Comparison of ENCODE assay signal across 20 mouse cellular contexts in the genomic region with DNA sequence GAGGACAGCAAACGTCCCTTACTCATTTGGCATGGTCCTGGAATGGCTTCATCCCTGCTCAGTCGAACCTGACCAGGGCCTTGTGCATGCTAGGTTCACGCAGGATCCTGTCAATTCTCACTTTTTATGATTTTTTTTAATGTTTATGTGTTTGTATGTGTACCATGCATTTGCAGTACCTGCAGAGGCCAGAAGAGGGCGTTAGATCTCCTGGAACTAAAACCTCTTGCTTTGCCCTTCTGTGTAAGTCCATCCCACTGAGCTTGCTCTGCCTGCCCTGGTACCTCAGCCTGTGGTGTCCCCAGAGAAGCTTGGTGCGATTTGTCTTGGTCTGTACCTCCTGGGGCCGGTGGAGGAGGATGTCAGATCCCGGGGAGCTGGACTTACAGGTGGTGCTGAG.
A peak's percentile ranks its signal among the peaks of the same experiment; 100 is the strongest.
DNase-seq lines count a peak whose midpoint lies in the region; ATAC-seq and TF ChIP-seq lines count a peak whose summit lies in the region.
"Had no signal": no experiment of that assay in that cellular context is flagged by ENCODE, and none has a peak within 500 bp of the region (broad histone marks: within the 10 kb centered on the region; RNA-seq: fewer than 3 reads in every experiment).

No protein-coding gene starts in this region.

- TF ChIP-seq POLR2A in MEL (IDR thresholded peaks at IDR 0.05; ENCODE audit: control insufficient read depth in 1 of 2, insufficient read depth in 1 of 2, low read depth in 1 of 2, low read length in 2 of 2, poor library complexity in 1 of 2): no peak

- peak; percentile 2; the same call in 1 of the 2 replicates for TF ChIP-seq CTCF in gastrocnemius, adult 2 months (IDR thresholded peaks at IDR 0.05)
- TF ChIP-seq CTCF in liver, embryonic 14.5 days (IDR thresholded peaks at IDR 0.05; ENCODE audit: low read depth): peak; percentile 55
- TF ChIP-seq CTCF in MEL (IDR thresholded peaks at IDR 0.05 in 2 of 3, conservative IDR thresholded peaks at IDR 0.05 in 1 of 3; ENCODE audit: control insufficient read depth in 1 of 3, insufficient read depth in 1 of 3, low read depth in 2 of 3, low read length in 3 of 3, poor library complexity in 1 of 3, severe bottlenecking in 1 of 3): peak in 2 of 3 experiments; percentile 12 to 46; a peak in 3 of 6 replicates
- TF ChIP-seq CTCF in stomach, postnatal 0 days (IDR thresholded peaks at IDR 0.05; ENCODE audit: low read depth): peak; percentile 6; the same call in 1 of the 2 replicates

- WGBS in liver, embryonic 14.5 days (ENCODE audit: insufficient replicate concordance): 78% methylated on average over 7 of the region's 7 CpGs
- 79% methylated on average over 7 of the region's 7 CpGs for WGBS in stomach, postnatal 0 days

- no peaks in the 10 kb centered on the region for H3K27me3 ChIP-seq in liver, embryonic 14.5 days (ENCODE audit: control insufficient read depth, insufficient read depth, low read length)
- no peaks in the 10 kb centered on the region for H3K27me3 ChIP-seq in MEL (ENCODE audit: control insufficient read depth in 1 of 2, insufficient read depth in 2 of 2, low read length in 2 of 2)
- no peaks in the 10 kb centered on the region for H3K27me3 ChIP-seq in stomach, postnatal 0 days (ENCODE audit: control insufficient read depth, insufficient read depth, low read length)
- H3K27me3 ChIP-seq: kidney, embryonic 15.5 days; liver, embryonic 12.5 days; lung, embryonic 15.5 days had no signal

- H3K4me1 ChIP-seq in liver, embryonic 14.5 days (replicated peaks; ENCODE audit: control insufficient read depth in 2 of 2, insufficient read depth in 2 of 2, low read length in 1 of 2): peaks cover 10 to 29% of the 10 kb centered on the region in 2 experiments
- peaks cover 0 to 3% of the 10 kb centered on the region in 2 experiments; a peak in 1 of 4 replicates for H3K4me1 ChIP-seq in MEL (ENCODE audit: control insufficient read depth in 1 of 2, insufficient read depth in 2 of 2, low read length in 2 of 2)
- H3K4me1 ChIP-seq in stomach, postnatal 0 days (replicated peaks; ENCODE audit: control insufficient read depth, insufficient read depth): no peaks in the 10 kb centered on the region
- H3K4me1 ChIP-seq: forebrain, embryonic 10.5 days; heart, embryonic 10.5 days; kidney, embryonic 15.5 days; lung, embryonic 15.5 days; midbrain, embryonic 10.5 days had no signal

- H3K9me3 ChIP-seq in liver, embryonic 14.5 days (ENCODE audit: control insufficient read depth, low read length): peaks cover 2% of the 10 kb centered on the region; the same call in 1 of the 2 replicates
- no peaks in the 10 kb centered on the region for H3K9me3 ChIP-seq in MEL (replicated peaks; ENCODE audit: insufficient read depth, low read length)
- no peaks in the 10 kb centered on the region for H3K9me3 ChIP-seq in stomach, postnatal 0 days (ENCODE audit: control insufficient read depth, low read length)
- H3K9me3 ChIP-seq: heart, embryonic 10.5 days; kidney, embryonic 15.5 days; lung, embryonic 15.5 days had no signal

- intact Hi-C loops in gastrocnemius, adult 2 months (cut with DNase I): no loop called here

- no peaks in the 10 kb centered on the region for H3K79me2 ChIP-seq in MEL (ENCODE audit: control insufficient read depth, insufficient read depth, low read length, poor library complexity)

- peaks cover 98% of the 10 kb centered on the region for H3K36me3 ChIP-seq in liver, embryonic 14.5 days (replicated peaks; ENCODE audit: control insufficient read depth, insufficient read depth, low read depth)
- H3K36me3 ChIP-seq in MEL (ENCODE audit: control insufficient read depth in 1 of 2, insufficient read depth in 2 of 2, low read length in 2 of 2): peaks cover 3 to 21% of the 10 kb centered on the region in 2 experiments; a peak in 3 of 4 replicates
- peaks cover 13% of the 10 kb centered on the region for H3K36me3 ChIP-seq in stomach, postnatal 0 days (ENCODE audit: control insufficient read depth, insufficient read depth, low read length)

- H3K4me2 ChIP-seq in liver, embryonic 14.5 days (ENCODE audit: low read depth): no peak overlapping the region
- no peak overlapping the region for H3K4me2 ChIP-seq in stomach, postnatal 0 days (replicated peaks; ENCODE audit: low read depth)
- H3K4me2 ChIP-seq: kidney, embryonic 15.5 days; lung, embryonic 15.5 days had no signal

- H3K9ac ChIP-seq in liver, embryonic 14.5 days (replicated peaks): no peak overlapping the region
- no peak overlapping the region for H3K9ac ChIP-seq in MEL (ENCODE audit: control insufficient read depth, low read depth, low read length, poor library complexity, severe bottlenecking)
- no peak overlapping the region for H3K9ac ChIP-seq in stomach, postnatal 0 days (ENCODE audit: low read length)
- H3K9ac ChIP-seq: kidney, embryonic 15.5 days; liver, embryonic 12.5 days; lung, embryonic 15.5 days had no signal

- DNase-seq in gastrocnemius, adult 2 months: no peak
- no peak for DNase-seq in gastrocnemius, postnatal 10 days
- DNase-seq in liver, embryonic 14.5 days (ENCODE audit: low read depth in 3 of 3, low spot score in 3 of 3): no peak
- DNase-seq in liver (no peak), MEL (ENCODE audit: low read depth, low spot score) (no peak)
- DNase-seq in stomach, postnatal 0 days (ENCODE audit: low spot score): no peak
- no peak for DNase-seq in adrenal gland, postnatal 25 days
- DNase-seq: adrenal gland, postnatal 14 days; cerebellum, adult 11 months; cerebellum, postnatal 10 days; kidney, adult 11 months; kidney, postnatal 4 days; thymus, postnatal 36 days had no signal

- no peak for TF ChIP-seq EP300 in liver, embryonic 14.5 days (IDR thresholded peaks at IDR 0.05; ENCODE audit: low read depth)
- TF ChIP-seq EP300 in MEL (IDR thresholded peaks at IDR 0.05; ENCODE audit: low read depth in 1 of 2, low read length in 2 of 2): no peak
- no peak for TF ChIP-seq EP300 in stomach, postnatal 0 days (optimal IDR thresholded peaks at IDR 0.05)

- no peak overlapping the region for H3K27ac ChIP-seq in gastrocnemius, adult 2 months
- no peak overlapping the region for H3K27ac ChIP-seq in liver, embryonic 14.5 days
- no peak overlapping the region for H3K27ac ChIP-seq in MEL (ENCODE audit: control insufficient read depth, low read depth, low read length)
- H3K27ac ChIP-seq in stomach, postnatal 0 days (replicated peaks): no peak overlapping the region
- H3K27ac ChIP-seq: forebrain, embryonic 10.5 days; heart, embryonic 10.5 days; kidney, embryonic 15.5 days; liver, embryonic 12.5 days; lung, embryonic 15.5 days; midbrain, embryonic 10.5 days had no signal

- no peak for ATAC-seq in liver, embryonic 14.5 days (ENCODE audit: insufficient read depth)
- ATAC-seq in stomach, postnatal 0 days (ENCODE audit: low FRiP score, low TSS enrichment): no peak
- ATAC-seq: hindbrain, embryonic 16.5 days; liver, embryonic 12.5 days had no signal

- TF ChIP-seq RAD21 in MEL (IDR thresholded peaks at IDR 0.05; ENCODE audit: low read depth, low read length): no peak

- no peak overlapping the region for H3K4me3 ChIP-seq in gastrocnemius, adult 2 months
- H3K4me3 ChIP-seq in liver, embryonic 14.5 days (ENCODE audit: insufficient read depth in 1 of 2, low read depth in 2 of 2, low read length in 2 of 2): no peak overlapping the region
- no peak overlapping the region for H3K4me3 ChIP-seq in MEL (ENCODE audit: control insufficient read depth in 1 of 2, insufficient read depth in 1 of 2, low read depth in 2 of 2, low read length in 2 of 2)
- no peak overlapping the region for H3K4me3 ChIP-seq in stomach, postnatal 0 days (ENCODE audit: low read depth, low read length)
- H3K4me3 ChIP-seq: forebrain, embryonic 10.5 days; heart, embryonic 10.5 days; kidney, embryonic 15.5 days; liver, embryonic 12.5 days; lung, embryonic 15.5 days; midbrain, embryonic 10.5 days had no signal

TF ChIP-seq in MEL, 35 proteins besides CTCF, POLR2A, EP300 and RAD21:
- TF ChIP-seq JUND (IDR thresholded peaks at IDR 0.05; ENCODE audit: low read depth, low read length): no peak
- TF ChIP-seq CHD2 (IDR thresholded peaks at IDR 0.05; ENCODE audit: low read length): no peak
- TF ChIP-seq MYB (IDR thresholded peaks at IDR 0.05; ENCODE audit: low read depth, low read length): no peak
- no peak for TF ChIP-seq CHD1 (IDR thresholded peaks at IDR 0.05; ENCODE audit: low read depth, low read length)
- no peak for TF ChIP-seq BHLHE40 (IDR thresholded peaks at IDR 0.05; ENCODE audit: borderline replicate concordance, low read depth, low read length)
- no peak for TF ChIP-seq POLR2AphosphoS5 (IDR thresholded peaks at IDR 0.05; ENCODE audit: borderline replicate concordance, low read depth, low read length)
- TF ChIP-seq ELF1 (IDR thresholded peaks at IDR 0.05; ENCODE audit: low read depth, low read length): no peak
- no peak for TF ChIP-seq KAT2A (conservative IDR thresholded peaks at IDR 0.05; ENCODE audit: low read depth, low read length)
- TF ChIP-seq E2F4 (IDR thresholded peaks at IDR 0.05; ENCODE audit: borderline replicate concordance, low read depth, low read length): no peak
- no peak for TF ChIP-seq TBP (IDR thresholded peaks at IDR 0.05; ENCODE audit: low read depth, low read length)
- TF ChIP-seq MXI1 (IDR thresholded peaks at IDR 0.05; ENCODE audit: low read depth, low read length): no peak
- no peak for TF ChIP-seq TCF12 (IDR thresholded peaks at IDR 0.05; ENCODE audit: low read depth, low read length)
- no peak for TF ChIP-seq SMC3 (IDR thresholded peaks at IDR 0.05; ENCODE audit: low read depth, low read length)
- no peak for TF ChIP-seq RCOR1 (IDR thresholded peaks at IDR 0.05; ENCODE audit: low read depth, low read length)
- TF ChIP-seq ZKSCAN1 (IDR thresholded peaks at IDR 0.05; ENCODE audit: low read depth, low read length): no peak
- TF ChIP-seq USF2 (IDR thresholded peaks at IDR 0.05; ENCODE audit: borderline replicate concordance in 1 of 2, insufficient read depth in 1 of 2, low read depth in 1 of 2, low read length in 2 of 2): no peak
- TF ChIP-seq MEF2A (IDR thresholded peaks at IDR 0.05; ENCODE audit: extremely low read depth, insufficient replicate concordance, low read depth, low read length, poor library complexity, severe bottlenecking): no peak
- TF ChIP-seq MAZ (IDR thresholded peaks at IDR 0.05; ENCODE audit: low read depth, low read length): no peak
- TF ChIP-seq GATA1 (IDR thresholded peaks at IDR 0.05; ENCODE audit: low read depth, low read length): no peak
TF ChIP-seq in MEL: peak in this region for 0.

Comparison
In these comparisons a context has a peak if more than half of its experiments do, and no peak if none do; other contexts are left out.
1. CTCF ChIP-seq: peak in every context shown above with its lines; median percentile 55 in liver, embryonic 14.5 days; 29 in MEL; 6 in stomach, postnatal 0 days; 2 in gastrocnemius, adult 2 months.